Mouse (Mus musculus): ENCODE data around the gene Add3.

Add3 gene

GRCm38 (mm10) chr19:53233586-53233985, 93.3 kb downstream of the Add3 start:
- no peak for DNase-seq (ENCODE audit: low spot score)

GRCm38 (mm10) chr19:53241806-53242205, 101.6 kb downstream of the Add3 start:
- DNase-seq (ENCODE audit: low spot score) = no peak

- no peak for DNase-seq (ENCODE audit: low spot score)
Observed at GRCm38 (mm10) chr19:53243956-53244355, 103.7 kb downstream of the Add3 start.

GRCm38 (mm10) chr19:53247558-53247957, 107.3 kb downstream of the Add3 start:
- DNase-seq (ENCODE audit: low spot score) = no peak

GRCm38 (mm10) chr19:53248023-53248494, 107.8 kb downstream of the Add3 start:
- DNase-seq (ENCODE audit: low spot score) = no peak

- no peak for DNase-seq (ENCODE audit: low spot score)
Observed at GRCm38 (mm10) chr19:53251015-53251414, 110.8 kb downstream of the Add3 start.

GRCm38 (mm10) chr19:53251656-53252055, 111.4 kb downstream of the Add3 start:
- DNase-seq (ENCODE audit: low spot score) = no peak

GRCm38 (mm10) chr19:53252111-53253028, 112.1 kb downstream of the Add3 start:
- no peak for DNase-seq (ENCODE audit: low spot score)

- no peak for DNase-seq (ENCODE audit: low spot score)
Observed at GRCm38 (mm10) chr19:53256361-53256760, 116.1 kb downstream of the Add3 start.

GRCm38 (mm10) chr19:53256991-53257594, 116.8 kb downstream of the Add3 start:
- peak; percentile 61 for DNase-seq (ENCODE audit: low spot score)

GRCm38 (mm10) chr19:53257631-53258560, 117.7 kb downstream of the Add3 start:
- DNase-seq (ENCODE audit: low spot score) = no peak

GRCm38 (mm10) chr19:53258740-53259506, 118.7 kb downstream of the Add3 start:
- DNase-seq (ENCODE audit: low spot score) = no peak

- DNase-seq (ENCODE audit: low spot score) = no peak
Observed at GRCm38 (mm10) chr19:53259541-53259940, 119.3 kb downstream of the Add3 start.

- no peak for DNase-seq (ENCODE audit: low spot score)
Observed at GRCm38 (mm10) chr19:53260261-53260660, 120.0 kb downstream of the Add3 start.

GRCm38 (mm10) chr19:53260828-53261227, 120.6 kb downstream of the Add3 start:
- DNase-seq (ENCODE audit: low spot score) = no peak

GRCm38 (mm10) chr19:53262061-53262460, 121.8 kb downstream of the Add3 start:
- no peak for DNase-seq (ENCODE audit: low spot score)

GRCm38 (mm10) chr19:53263859-53264733, 123.9 kb downstream of the Add3 start:
- DNase-seq (ENCODE audit: low spot score) = no peak

GRCm38 (mm10) chr19:53264821-53265727, 124.8 kb downstream of the Add3 start:
- DNase-seq (ENCODE audit: low spot score) = no peak

- DNase-seq (ENCODE audit: low spot score) = no peak
Observed at GRCm38 (mm10) chr19:53267305-53267704, 127.1 kb downstream of the Add3 start.

All from testis, postnatal 14 days (tissue).